Mouse (Mus musculus): ENCODE measurements around the gene Anxa4. TPM values are rescaled to one million over a fixed set of nuclear protein-coding genes. Genes with fewer than 3 reads are reported as not detected.

The Anxa4 gene
- 8.8 and 11.1 TPM in 2 replicates for polyA plus RNA-seq (2012; rRNA removed)

DNA sequence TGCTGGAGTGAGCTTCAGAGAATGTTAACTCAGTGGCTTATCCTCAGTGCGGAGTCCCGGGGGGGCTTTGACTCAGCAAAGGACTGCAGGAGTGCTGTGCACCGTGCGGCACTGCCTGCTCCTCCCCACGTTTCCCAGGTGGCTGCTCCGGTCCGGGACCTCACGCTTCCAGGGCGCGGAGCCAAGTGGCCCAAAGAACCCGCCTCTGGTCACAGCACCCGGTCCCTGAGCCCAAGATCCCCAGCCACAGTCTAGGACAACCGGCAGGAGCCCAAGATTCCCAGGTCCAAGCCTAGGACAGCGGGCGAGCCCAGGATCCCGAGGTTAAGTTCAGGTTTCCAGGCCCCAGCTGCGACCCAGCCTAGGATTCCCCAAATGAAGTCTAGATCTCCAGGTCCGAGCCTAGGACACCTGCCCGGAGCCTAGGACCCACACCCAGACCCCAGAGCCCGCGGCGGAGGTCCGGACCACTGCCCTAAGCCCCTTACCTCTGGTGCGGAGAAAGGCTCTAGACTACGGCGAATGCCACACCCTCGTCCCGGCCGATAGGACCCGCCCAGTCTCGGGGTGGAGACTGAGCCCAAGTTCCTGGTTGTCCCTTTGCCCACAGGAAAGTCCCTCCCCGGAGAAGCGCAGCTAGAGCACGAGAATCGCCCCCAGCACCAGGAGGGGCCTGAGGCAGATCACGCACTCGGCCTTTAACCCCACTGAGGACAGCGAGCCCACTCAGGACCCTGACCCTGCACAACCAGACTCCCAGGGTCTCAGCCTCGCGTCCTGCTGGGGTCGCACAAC lies at the start of gene Anxa4:
Gene Anxa4 (minus strand): TSS at position 564 of the 795 bp plus-strand sequence.

GRCm38 (mm10) chr6:86733183-86733876 lies 60.1 kb downstream of the Anxa4 start, which contains the start of gene Gmcl1:
Gene Gmcl1 (minus strand): TSS chr6:86733383.

Other genes with a start within 250 kb of the Anxa4 start
- gene Asprv1, start 165.4 kb downstream of the Anxa4 start, polyA plus RNA-seq (2012; rRNA removed), result 0.70 and 0.73 TPM in 2 replicates
- 15.1 and 20.7 TPM in 2 replicates for gene Mxd1, start 124.4 kb downstream of the Anxa4 start, polyA plus RNA-seq (2012; rRNA removed)
- 72.4 and 79.7 TPM in 2 replicates for gene Snrnp27, start 109.1 kb downstream of the Anxa4 start, polyA plus RNA-seq (2012; rRNA removed)
- 22.4 and 34.1 TPM in 2 replicates for gene Gmcl1, start 60.2 kb downstream of the Anxa4 start, polyA plus RNA-seq (2012; rRNA removed)
- gene Aak1, start 55.9 kb upstream of the Anxa4 start, polyA plus RNA-seq (2012; rRNA removed), result 22.1 and 28.8 TPM in 2 replicates
- 57.5 and 104 TPM in 2 replicates for gene Nfu1, start 215.7 kb upstream of the Anxa4 start, polyA plus RNA-seq (2012; rRNA removed)
- 20.2 and 25.2 TPM in 2 replicates for gene Gfpt1, start 249.3 kb upstream of the Anxa4 start, polyA plus RNA-seq (2012; rRNA removed)

Data from central nervous system, embryonic 11.5 days (tissue).